Mouse (Mus musculus) heart, embryonic 16.5 days (tissue): ENCODE data around the gene Tha1. TPM values are rescaled to one million over a fixed set of nuclear protein-coding genes. Genes with fewer than 3 reads are reported as not detected.

Source experiments
- ATAC-seq: fragments of 200-750 bp; cut with Nextera tagmentation; replicated peaks from 2 replicates; pipeline ENCODE4 v1.8.0; 2017; ENCODE audit warnings: moderate number of reproducible peaks; ENCODE audit not compliant: insufficient read depth, low FRiP score; ENCODE audit errors: extremely low read depth
- H3K27ac ChIP-seq: fragments of 300-500 bp; sonication (generic); 2 replicates; pipeline ENCODE4 v1.5.1; 2014; ENCODE audit warnings: mild to moderate bottlenecking, low read length, control low read depth, moderate library complexity
- H3K27me3 ChIP-seq: fragments of 300-500 bp; sonication (generic); 2 replicates; pipeline ENCODE4 v1.6.1; 2014; ENCODE audit warnings: low read length, mixed read lengths; ENCODE audit not compliant: control insufficient read depth, insufficient read depth
- H3K36me3 ChIP-seq: fragments of 300-500 bp; sonication (generic); 2 replicates; pipeline ENCODE4 v1.6.1; 2014; ENCODE audit not compliant: control insufficient read depth, insufficient read depth
- H3K4me1 ChIP-seq: fragments of 300-500 bp; sonication (generic); 2 replicates; pipeline ENCODE4 v1.6.1; 2014; ENCODE audit warnings: low read length, mixed read lengths; ENCODE audit not compliant: control insufficient read depth, insufficient read depth
- H3K4me2 ChIP-seq: fragments of 300-500 bp; sonication (generic); 2 replicates; pipeline ENCODE4 v1.6.1; 2014; ENCODE audit warnings: low read depth, mild to moderate bottlenecking, control low read depth, low read length
- H3K4me3 ChIP-seq: fragments of 300-500 bp; sonication (generic); 2 replicates; pipeline ENCODE4 v1.5.1; 2014; ENCODE audit warnings: mild to moderate bottlenecking, control low read depth, low read length
- H3K9ac ChIP-seq: fragments of 300-500 bp; sonication (generic); 2 replicates; pipeline ENCODE4 v1.6.1; 2014; ENCODE audit warnings: low read length, control low read depth
- H3K9me3 ChIP-seq: fragments of 300-500 bp; sonication (generic); replicated peaks from 2 replicates; pipeline ENCODE4 v1.6.1; 2016; ENCODE audit warnings: low read length; ENCODE audit not compliant: control insufficient read depth
- WGBS: fragments of 180-500 bp; shearing (Covaris S2); extraction: QIAGEN DNeasy Blood & Tissue Kit; methylation state at CpG from one replicate; pipeline ENCODE4 v1.1.7; 2014; 5-methylcytosine and 5-hydroxymethylcytosine counted together
- polyA plus RNA-seq: library from polyadenylated mRNA; unstranded; fragments of >200 nt; fragmentation: Nextera tagmentation; extraction: Ambion mirVana; gene quantifications from 2 replicates; pipeline ENCODE4 v1.2.1, GENCODE M21; 2015

The Tha1 gene
- polyA plus RNA-seq, 1 experiment from 2014 or later = 7.4 TPM

DNA sequence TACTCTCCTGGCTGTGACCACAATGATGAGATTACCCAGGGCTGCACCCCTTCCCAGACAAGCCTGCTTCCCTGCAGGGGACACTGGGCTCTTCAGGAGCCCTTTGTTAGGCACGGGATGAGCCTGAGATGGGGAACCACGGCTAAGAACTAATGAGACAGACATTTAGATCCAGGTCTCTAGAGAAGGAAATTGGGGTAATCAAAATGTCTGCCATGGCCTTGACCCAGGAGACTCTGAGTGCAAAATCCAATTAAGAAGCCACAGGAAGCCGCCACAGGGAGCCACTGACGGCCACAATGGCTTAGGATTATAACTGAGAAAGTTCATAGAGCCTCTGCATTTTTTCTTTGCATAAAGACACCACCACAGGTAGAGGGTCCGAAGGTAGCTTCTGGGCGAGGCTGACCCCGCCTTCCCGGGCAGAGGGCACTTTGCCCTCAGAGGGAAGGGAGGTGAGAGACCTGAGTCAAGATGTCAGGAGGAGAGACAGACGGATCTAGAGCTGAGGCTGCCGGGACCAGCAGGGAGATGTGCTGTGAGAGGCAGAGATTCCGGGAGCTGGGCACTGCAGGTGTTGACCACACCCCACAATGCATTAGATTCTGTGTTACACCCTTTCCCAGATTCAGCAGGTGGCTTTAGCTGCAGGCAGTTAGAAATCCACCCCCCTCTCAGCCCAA, 10.0 kb downstream of the Tha1 start:
- Histone ChIP-seq H3K4me3 (no peak overlapping the region), H3K9me3 (no peaks in the 10 kb centered on the region), H3K36me3 (no peaks in the 10 kb centered on the region), H3K27me3 (peaks cover 26% of the 10 kb centered on the region), H3K4me2 (no peak overlapping the region), H3K4me1 (no peaks in the 10 kb centered on the region), H3K9ac (no peak overlapping the region), H3K27ac (no peak overlapping the region)
- no peak for ATAC-seq
- 49% methylated on average over 11 of the region's 11 CpGs for WGBS

DNA sequence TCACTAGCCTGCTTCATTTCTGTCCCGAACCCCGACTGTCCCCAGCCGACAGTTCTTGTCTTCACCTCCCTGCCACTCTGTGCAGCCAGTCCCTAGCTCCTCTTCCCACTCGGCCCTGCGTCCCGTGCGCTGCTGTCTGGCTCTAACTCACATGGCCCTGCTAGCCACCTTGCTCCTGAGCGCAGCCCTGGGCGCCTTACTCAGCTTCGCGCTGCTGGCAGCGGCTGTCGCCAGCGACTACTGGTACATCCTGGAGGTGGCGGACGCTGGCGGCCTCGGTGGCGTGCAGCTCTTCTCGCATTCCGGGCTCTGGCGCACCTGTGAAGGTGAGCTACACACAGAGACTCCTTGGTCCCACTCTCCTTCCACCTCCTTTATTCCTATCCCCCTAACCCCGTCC, 12.7 kb downstream of the Tha1 start, which contains the start of gene Tmem235:
Gene Tmem235 (plus strand): TSS at position 152 of the 400 bp plus-strand sequence.
- H3K4me3 ChIP-seq = no peak within 1 kb of the TSS

DNA sequence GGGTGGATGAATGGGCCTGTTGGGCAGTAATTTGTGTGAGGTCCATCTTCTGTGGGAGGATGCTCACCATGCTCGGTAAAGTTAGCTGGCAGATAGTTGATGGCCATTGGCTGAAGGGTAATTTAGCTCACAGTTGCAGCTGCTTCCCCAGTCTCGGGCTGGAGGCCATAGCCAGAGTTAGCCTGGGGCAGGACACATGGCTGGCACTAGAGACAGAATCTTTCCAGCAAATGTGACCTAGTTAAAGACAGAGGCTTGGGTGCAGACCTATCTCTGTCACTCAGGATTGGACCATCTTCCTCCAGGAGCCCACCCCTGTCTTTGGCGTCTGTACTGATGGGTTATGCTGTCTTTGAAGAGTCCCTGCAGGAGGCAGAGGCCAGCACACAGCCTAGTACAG, 14.9 kb downstream of the Tha1 start:
- peaks cover 25% of the 10 kb centered on the region for H3K36me3 ChIP-seq
- H3K27me3 ChIP-seq = peaks cover 26% of the 10 kb centered on the region
- no peak overlapping the region for H3K27ac ChIP-seq
- no peak for ATAC-seq
- no peaks in the 10 kb centered on the region for H3K9me3 ChIP-seq
- no peak overlapping the region for H3K4me3 ChIP-seq
- H3K4me1 ChIP-seq = no peaks in the 10 kb centered on the region
- H3K9ac ChIP-seq = no peak overlapping the region
- WGBS = 67% methylated on average over 3 of the region's 3 CpGs
- no peak overlapping the region for H3K4me2 ChIP-seq

More for the DNA sequence above, 12.7 kb downstream of the Tha1 start, which contains the start of gene Tmem235:
- no peak within 1 kb of the TSS for H3K27ac ChIP-seq
- H3K9ac ChIP-seq = 0 out of 2 replicates have a peak within 1 kb of the TSS, but pooled peaks have one; percentile 1
- H3K9me3 ChIP-seq = no peaks in the 10 kb centered on the region
- peaks cover 18% of the 10 kb centered on the region for H3K36me3 ChIP-seq
- WGBS = 5% methylated on average over 23 of the region's 23 CpGs
- no peak for ATAC-seq
- H3K4me1 ChIP-seq = no peaks in the 10 kb centered on the region
- peak within 1 kb of the TSS; percentile 10; the same call in 1 of the 2 replicates for H3K4me2 ChIP-seq
- H3K27me3 ChIP-seq = peaks cover 26% of the 10 kb centered on the region

DNA sequence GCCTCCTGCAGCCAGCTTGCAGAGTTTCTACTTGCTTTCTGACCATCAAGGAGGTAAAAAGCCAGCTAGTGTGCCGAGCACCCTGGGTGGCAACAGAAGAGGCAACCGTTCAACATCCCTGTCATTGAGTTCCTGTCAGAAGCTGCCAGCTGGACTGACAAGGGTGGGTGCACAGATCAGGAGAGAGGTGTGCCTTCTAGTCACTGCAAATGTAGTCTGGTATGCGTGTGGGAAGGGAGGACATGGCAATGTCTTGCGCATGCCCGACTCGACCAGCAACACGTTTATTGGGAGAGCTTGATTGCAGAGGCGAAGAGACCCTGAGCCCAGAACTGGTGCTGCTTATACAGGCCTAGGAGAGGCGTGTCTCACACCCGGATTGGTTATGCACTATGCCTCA, 15.8 kb downstream of the Tha1 start:
- H3K27ac ChIP-seq = no peak overlapping the region
- peaks cover 18% of the 10 kb centered on the region for H3K27me3 ChIP-seq
- H3K36me3 ChIP-seq = peaks cover 34% of the 10 kb centered on the region
- 91% methylated on average over 10 of the region's 10 CpGs for WGBS
- no peak for ATAC-seq
- H3K4me2 ChIP-seq = no peak overlapping the region
- H3K4me1 ChIP-seq = no peaks in the 10 kb centered on the region
- no peak overlapping the region for H3K4me3 ChIP-seq
- no peaks in the 10 kb centered on the region for H3K9me3 ChIP-seq
- no peak overlapping the region for H3K9ac ChIP-seq

DNA sequence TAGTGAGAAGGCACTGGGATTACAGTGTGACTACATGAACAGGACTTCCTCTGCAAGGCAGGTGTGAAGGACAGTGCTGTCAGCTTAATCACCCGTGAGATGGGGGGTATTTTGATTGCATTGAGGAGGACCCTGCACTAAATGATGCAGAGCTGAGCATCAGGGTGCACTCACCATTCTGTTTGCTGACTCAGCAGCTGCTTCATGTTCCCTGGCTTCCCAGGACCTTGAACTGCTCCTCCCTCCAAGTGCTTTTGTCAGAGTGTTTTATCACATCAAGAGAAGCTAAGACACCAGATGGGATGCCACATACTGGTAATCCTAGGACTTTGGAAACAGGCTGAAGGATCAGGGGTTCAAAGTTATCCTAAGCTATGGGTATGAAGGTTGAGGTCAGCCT, 17.3 kb downstream of the Tha1 start:
- no peaks in the 10 kb centered on the region for H3K9me3 ChIP-seq
- H3K4me2 ChIP-seq = no peak overlapping the region
- peaks cover 35% of the 10 kb centered on the region for H3K36me3 ChIP-seq
- no peak for ATAC-seq
- H3K4me1 ChIP-seq = no peaks in the 10 kb centered on the region
- no peak overlapping the region for H3K9ac ChIP-seq
- H3K27ac ChIP-seq = no peak overlapping the region
- 61% methylated on average over 1 of the region's 1 CpGs for WGBS
- peaks cover 11% of the 10 kb centered on the region for H3K27me3 ChIP-seq
- no peak overlapping the region for H3K4me3 ChIP-seq

DNA sequence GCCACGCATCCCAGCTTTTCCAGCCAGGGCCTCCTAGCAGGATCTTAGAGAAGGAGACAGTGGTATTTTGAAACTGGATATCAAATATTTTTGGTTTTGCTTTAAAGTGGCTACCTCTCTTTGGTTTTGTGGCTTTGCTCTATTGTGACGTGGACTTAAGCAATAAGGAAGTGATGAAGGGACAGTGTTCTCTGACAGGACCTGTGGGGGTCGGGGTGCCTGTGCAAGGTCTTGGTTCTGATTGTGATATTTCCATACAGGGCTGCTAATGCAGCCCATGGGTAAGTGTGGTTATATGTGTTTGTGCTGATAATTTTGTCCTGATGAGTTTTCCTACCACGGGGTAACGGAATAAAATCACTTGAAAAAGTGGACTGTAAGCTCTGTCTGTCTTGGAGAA, 17.9 kb downstream of the Tha1 start:
- Histone ChIP-seq H3K4me1 (peaks cover 2% of the 10 kb centered on the region), H3K36me3 (peaks cover 35% of the 10 kb centered on the region), H3K27ac (no peak overlapping the region), H3K9ac (no peak overlapping the region), H3K4me3 (no peak overlapping the region), H3K4me2 (no peak overlapping the region), H3K9me3 (no peaks in the 10 kb centered on the region), H3K27me3 (peaks cover 7% of the 10 kb centered on the region)
- WGBS = 93% methylated on average over 5 of the region's 5 CpGs
- no peak for ATAC-seq

DNA sequence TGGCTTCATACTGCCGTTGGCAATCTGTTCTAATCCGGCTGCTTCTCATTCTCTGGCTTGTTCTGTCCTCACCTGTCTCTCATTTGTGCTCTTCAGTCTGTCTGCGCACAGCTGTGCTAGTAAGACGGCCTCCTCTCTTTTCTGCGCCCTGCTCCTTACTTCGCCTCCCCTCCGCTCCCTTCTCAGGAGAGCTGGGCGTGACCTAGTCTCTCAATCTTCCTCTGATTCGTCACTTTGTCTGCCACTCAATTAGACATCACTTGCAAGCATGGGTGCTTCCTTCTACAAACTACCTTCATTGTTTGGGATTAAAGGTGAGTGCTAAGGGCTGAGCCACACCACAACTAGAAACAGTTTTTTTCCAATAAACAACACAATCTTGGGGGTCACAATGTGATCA, 19.0 kb downstream of the Tha1 start:
- WGBS = 90% methylated on average over 9 of the region's 9 CpGs
- Histone ChIP-seq H3K4me3 (no peak overlapping the region), H3K36me3 (peaks cover 35% of the 10 kb centered on the region)

DNA sequence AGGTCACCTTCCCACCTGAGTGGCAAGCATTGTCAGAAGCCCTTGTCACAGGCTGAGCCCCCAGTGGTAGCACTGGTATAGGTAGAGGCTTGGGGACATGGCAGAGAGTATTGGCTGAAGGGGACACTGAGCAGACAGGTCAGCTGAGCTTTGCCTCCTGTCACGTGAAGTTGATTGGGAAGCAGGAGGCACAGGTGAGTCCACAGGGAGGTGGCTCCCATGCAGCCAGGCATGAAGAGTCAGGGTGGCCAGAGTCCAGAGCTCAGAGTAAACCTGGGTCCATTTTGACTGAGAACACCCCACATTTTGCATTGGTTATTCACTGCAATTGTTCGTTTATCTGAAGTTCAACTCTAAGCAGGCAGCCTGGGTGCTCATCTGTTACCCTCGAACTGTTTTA, 20.4 kb downstream of the Tha1 start:
- Histone ChIP-seq H3K9ac (no peak overlapping the region), H3K4me2 (no peak overlapping the region), H3K9me3 (no peaks in the 10 kb centered on the region), H3K27ac (no peak overlapping the region), H3K4me3 (no peak overlapping the region), H3K27me3 (no peaks in the 10 kb centered on the region), H3K4me1 (peaks cover 15% of the 10 kb centered on the region), H3K36me3 (peaks cover 32% of the 10 kb centered on the region)
- 83% methylated on average over 3 of the region's 3 CpGs for WGBS
- no peak for ATAC-seq

More for the DNA sequence above, 19.0 kb downstream of the Tha1 start:
- Histone ChIP-seq H3K27me3 (no peaks in the 10 kb centered on the region; the same call in 1 of the 2 replicates), H3K4me1 (peaks cover 11% of the 10 kb centered on the region), H3K9me3 (no peaks in the 10 kb centered on the region), H3K4me2 (no peak overlapping the region), H3K9ac (no peak overlapping the region), H3K27ac (no peak overlapping the region)
- ATAC-seq = no peak

DNA sequence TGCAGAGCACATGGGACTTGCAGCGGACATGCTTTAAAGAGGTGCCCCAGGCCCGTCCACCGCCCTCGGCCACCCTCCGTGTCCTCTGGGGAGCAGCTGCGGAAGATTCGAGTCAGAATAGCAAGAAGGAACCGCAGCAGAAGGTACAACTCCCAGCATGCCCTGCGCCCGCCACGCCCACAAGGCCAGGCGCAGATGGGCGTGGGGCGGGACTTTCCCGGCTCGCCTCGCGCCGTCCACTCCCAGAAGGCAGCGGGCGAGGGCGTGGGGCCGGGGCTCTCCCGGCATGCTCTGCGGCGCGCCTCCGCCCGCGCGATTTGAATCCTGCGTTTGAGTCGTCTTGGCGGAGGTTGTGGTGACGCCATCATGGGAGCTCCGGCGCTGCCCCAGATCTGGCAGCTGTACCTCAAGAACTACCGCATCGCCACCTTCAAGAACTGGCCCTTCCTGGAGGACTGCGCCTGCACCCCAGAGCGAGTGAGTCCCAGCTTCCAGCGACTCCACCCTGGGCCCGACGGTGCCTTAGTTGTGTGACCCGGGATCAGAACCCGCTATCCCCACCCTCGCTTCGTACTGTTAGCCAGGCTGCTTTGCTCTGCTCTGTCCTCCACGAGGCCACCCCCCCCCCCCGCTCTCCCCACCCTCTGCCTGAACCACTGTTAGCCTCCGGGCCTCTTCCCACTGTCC, 24.2 kb downstream of the Tha1 start, which contains the start of gene Birc5:
Gene Birc5 (plus strand): TSS at position 267 of the 687 bp plus-strand sequence.
- Histone ChIP-seq H3K27me3 (no peaks in the 10 kb centered on the region), H3K27ac (peak within 1 kb of the TSS; percentile 98), H3K4me3 (peak within 1 kb of the TSS; percentile 77), H3K4me1 (peaks cover 18% of the 10 kb centered on the region), H3K4me2 (peak within 1 kb of the TSS; percentile 86), H3K9me3 (no peaks in the 10 kb centered on the region), H3K9ac (peak within 1 kb of the TSS; percentile 92), H3K36me3 (peaks cover 14% of the 10 kb centered on the region)
- under 1% methylated on average over 51 of the region's 51 CpGs for WGBS
- peak; percentile 96 for ATAC-seq
